Mouse (Mus musculus) neural tube, embryonic 12.5 days (tissue): Measurements from ENCODE around the gene Glrx. TPM values are rescaled to one million over a fixed set of nuclear protein-coding genes. Genes with fewer than 3 reads are reported as not detected.

Source experiments
- ATAC-seq: fragments of 200-750 bp; cut with Nextera tagmentation; 2 replicates; pipeline ENCODE4 v1.8.0; 2017; ENCODE audit warnings: low read depth, mild to moderate bottlenecking, moderate TSS enrichment, moderate library complexity; ENCODE audit not compliant: low FRiP score
- H3K27ac ChIP-seq: fragments of 300-500 bp; sonication (generic); 2 replicates; pipeline ENCODE4 v1.5.1; 2016
- H3K27me3 ChIP-seq: fragments of 300-500 bp; sonication (generic); replicated peaks from 2 replicates; pipeline ENCODE4 v1.6.1; 2016; ENCODE audit warnings: mild to moderate bottlenecking
- H3K36me3 ChIP-seq: fragments of 300-500 bp; sonication (generic); 2 replicates; pipeline ENCODE4 v1.6.1; 2016; ENCODE audit warnings: mild to moderate bottlenecking
- H3K4me1 ChIP-seq: fragments of 300-500 bp; sonication (generic); 2 replicates; pipeline ENCODE4 v1.6.1; 2016
- H3K4me2 ChIP-seq: fragments of 300-500 bp; sonication (generic); replicated peaks from 2 replicates; pipeline ENCODE4 v1.6.1; 2016; ENCODE audit warnings: mild to moderate bottlenecking
- H3K4me3 ChIP-seq: fragments of 300-500 bp; sonication (generic); 2 replicates; pipeline ENCODE4 v1.5.1; 2016
- H3K9ac ChIP-seq: fragments of 300-500 bp; sonication (generic); 2 replicates; pipeline ENCODE4 v1.6.1; 2016; ENCODE audit warnings: mild to moderate bottlenecking
- H3K9me3 ChIP-seq: fragments of 300-500 bp; sonication (generic); 2 replicates; pipeline ENCODE4 v1.6.1; 2016; ENCODE audit warnings: mild to moderate bottlenecking
- WGBS: fragments of 180-500 bp; shearing (Covaris S2); methylation state at CpG from one replicate; pipeline ENCODE4 v1.1.7; 2016; 5-methylcytosine and 5-hydroxymethylcytosine counted together
- polyA plus RNA-seq: library from polyadenylated mRNA; unstranded; fragments of >200 nt; fragmentation: Nextera tagmentation; extraction: Ambion mirVana; gene quantifications from 2 replicates; pipeline ENCODE4 v1.2.1, GENCODE M21; 2016

Glrx gene
- polyA plus RNA-seq: 34.9 and 38.6 TPM in 2 replicates

GRCm38 (mm10) chr13:75839719-75840481 is at the start of gene Glrx:
Gene Glrx (plus strand): TSS chr13:75839868.
- Histone ChIP-seq H3K9me3 (no peaks in the 10 kb centered on the region), H3K9ac (peak within 1 kb of the TSS; percentile 48), H3K27me3 (no peaks in the 10 kb centered on the region), H3K4me1 (peaks cover 14% of the 10 kb centered on the region), H3K27ac (no peak within 1 kb of the TSS; the same call in 1 of the 2 replicates), H3K4me2 (peak within 1 kb of the TSS; percentile 67), H3K4me3 (peak within 1 kb of the TSS; percentile 47), H3K36me3 (no peaks in the 10 kb centered on the region)
- WGBS: 1% methylated on average over 12 of the region's 12 CpGs
- peak; percentile 86 for ATAC-seq

GRCm38 (mm10) chr13:75790550-75791205 is 49.0 kb upstream of the Glrx start:
- WGBS: 70% methylated on average over 1 of the region's 1 CpGs
- no peaks in the 10 kb centered on the region for H3K9me3 ChIP-seq
- no peaks in the 10 kb centered on the region for H3K27me3 ChIP-seq
- H3K27ac ChIP-seq: no peak overlapping the region
- no peak overlapping the region for H3K4me3 ChIP-seq
- no peak overlapping the region for H3K4me2 ChIP-seq
- H3K36me3 ChIP-seq: no peaks in the 10 kb centered on the region
- no peaks in the 10 kb centered on the region for H3K4me1 ChIP-seq
- no peak for ATAC-seq
- no peak overlapping the region for H3K9ac ChIP-seq

GRCm38 (mm10) chr13:75793863-75794629 is 45.6 kb upstream of the Glrx start:
- no peak for ATAC-seq
- H3K4me1 ChIP-seq: no peaks in the 10 kb centered on the region
- no peak overlapping the region for H3K4me2 ChIP-seq
- no peaks in the 10 kb centered on the region for H3K9me3 ChIP-seq
- no peak overlapping the region for H3K9ac ChIP-seq
- 64% methylated on average over 6 of the region's 6 CpGs for WGBS
- H3K4me3 ChIP-seq: no peak overlapping the region
- no peaks in the 10 kb centered on the region for H3K36me3 ChIP-seq
- H3K27ac ChIP-seq: no peak overlapping the region
- H3K27me3 ChIP-seq: no peaks in the 10 kb centered on the region

GRCm38 (mm10) chr13:75797369-75798141 is 42.1 kb upstream of the Glrx start:
- WGBS: 37% methylated on average over 18 of the region's 18 CpGs
- H3K4me1 ChIP-seq: no peaks in the 10 kb centered on the region
- H3K9me3 ChIP-seq: no peaks in the 10 kb centered on the region
- H3K27ac ChIP-seq: no peak overlapping the region
- ATAC-seq: peak; percentile 96
- H3K4me2 ChIP-seq: peak overlapping the region; percentile 56
- no peaks in the 10 kb centered on the region for H3K27me3 ChIP-seq
- H3K9ac ChIP-seq: 0 out of 2 replicates have a peak overlapping the region, but pooled peaks have one; percentile 29
- H3K36me3 ChIP-seq: no peaks in the 10 kb centered on the region
- 0 out of 2 replicates have a peak overlapping the region, but pooled peaks have one; percentile 1 for H3K4me3 ChIP-seq

- no peaks in the 10 kb centered on the region for H3K27me3 ChIP-seq
- no peak overlapping the region for H3K9ac ChIP-seq
- H3K4me2 ChIP-seq: no peak overlapping the region
- no peaks in the 10 kb centered on the region for H3K4me1 ChIP-seq
- no peak overlapping the region for H3K27ac ChIP-seq
- no peaks in the 10 kb centered on the region for H3K9me3 ChIP-seq
- no peak overlapping the region for H3K4me3 ChIP-seq
- 85% methylated on average over 7 of the region's 7 CpGs for WGBS
- ATAC-seq: no peak
- H3K36me3 ChIP-seq: no peaks in the 10 kb centered on the region
These were observed 41.0 kb upstream of the Glrx start for GRCm38 (mm10) chr13:75798413-75799302.

- no peak overlapping the region for H3K27ac ChIP-seq
These were observed 40.2 kb upstream of the Glrx start for GRCm38 (mm10) chr13:75799421-75799820.

GRCm38 (mm10) chr13:75807969-75808368 is 31.7 kb upstream of the Glrx start:
- no peaks in the 10 kb centered on the region for H3K9me3 ChIP-seq
- H3K9ac ChIP-seq: no peak overlapping the region
- ATAC-seq: no peak
- H3K36me3 ChIP-seq: no peaks in the 10 kb centered on the region
- H3K27ac ChIP-seq: no peak overlapping the region
- no peaks in the 10 kb centered on the region for H3K27me3 ChIP-seq
- no peaks in the 10 kb centered on the region for H3K4me1 ChIP-seq
- H3K4me2 ChIP-seq: no peak overlapping the region
- WGBS: 77% methylated on average over 1 of the region's 1 CpGs
- no peak overlapping the region for H3K4me3 ChIP-seq

More at GRCm38 (mm10) chr13:75799421-75799820, 40.2 kb upstream of the Glrx start:
- Histone ChIP-seq H3K4me2 (no peak overlapping the region), H3K9me3 (no peaks in the 10 kb centered on the region), H3K4me3 (no peak overlapping the region), H3K4me1 (no peaks in the 10 kb centered on the region), H3K36me3 (no peaks in the 10 kb centered on the region), H3K9ac (no peak overlapping the region), H3K27me3 (no peaks in the 10 kb centered on the region)
- 91% methylated on average over 3 of the region's 3 CpGs for WGBS
- ATAC-seq: no peak

GRCm38 (mm10) chr13:75809957-75810356 is 29.7 kb upstream of the Glrx start:
- Histone ChIP-seq H3K4me1 (no peaks in the 10 kb centered on the region), H3K9ac (no peak overlapping the region), H3K9me3 (no peaks in the 10 kb centered on the region), H3K27ac (no peak overlapping the region), H3K4me3 (no peak overlapping the region), H3K4me2 (no peak overlapping the region), H3K36me3 (no peaks in the 10 kb centered on the region), H3K27me3 (no peaks in the 10 kb centered on the region)
- 76% methylated on average over 1 of the region's 1 CpGs for WGBS
- ATAC-seq: no peak

GRCm38 (mm10) chr13:75817183-75817582 is 22.5 kb upstream of the Glrx start:
- no peak for ATAC-seq
- no peaks in the 10 kb centered on the region for H3K4me1 ChIP-seq
- no peak overlapping the region for H3K4me2 ChIP-seq
- H3K9ac ChIP-seq: no peak overlapping the region
- WGBS: 93% methylated on average over 2 of the region's 2 CpGs
- no peaks in the 10 kb centered on the region for H3K36me3 ChIP-seq
- H3K4me3 ChIP-seq: no peak overlapping the region
- no peaks in the 10 kb centered on the region for H3K9me3 ChIP-seq
- H3K27ac ChIP-seq: no peak overlapping the region
- H3K27me3 ChIP-seq: no peaks in the 10 kb centered on the region

- WGBS: 67% methylated on average over 3 of the region's 3 CpGs
- H3K27ac ChIP-seq: no peak overlapping the region
- no peak overlapping the region for H3K4me2 ChIP-seq
- H3K9ac ChIP-seq: no peak overlapping the region
- H3K4me1 ChIP-seq: no peaks in the 10 kb centered on the region
- no peaks in the 10 kb centered on the region for H3K36me3 ChIP-seq
- no peak overlapping the region for H3K4me3 ChIP-seq
- ATAC-seq: no peak
- H3K9me3 ChIP-seq: no peaks in the 10 kb centered on the region
- H3K27me3 ChIP-seq: no peaks in the 10 kb centered on the region
These were observed 21.2 kb upstream of the Glrx start for GRCm38 (mm10) chr13:75818486-75818885.
